Mouse (Mus musculus): ENCODE results near the gene Zfp663.

Gene Zfp663

DNA sequence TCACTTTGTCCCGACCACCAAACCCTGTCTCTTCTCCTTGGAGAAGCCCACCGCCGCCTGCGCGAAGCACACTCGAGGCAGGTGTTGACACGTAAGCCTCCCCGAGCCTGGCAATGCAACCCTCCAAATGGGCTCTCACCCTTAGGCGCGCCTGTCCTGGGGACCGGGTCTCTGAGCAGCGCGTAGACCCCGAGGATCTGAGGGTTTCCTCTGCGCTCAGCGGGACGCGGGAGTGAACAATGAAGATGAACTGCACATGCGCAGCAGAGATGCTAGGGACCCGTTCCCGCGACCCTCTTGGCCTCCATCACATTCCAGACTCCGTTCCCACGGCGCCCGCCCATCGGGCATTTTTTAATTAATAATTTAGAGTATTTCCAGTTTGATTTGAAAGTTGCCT is at the start of gene Zfp663:
Gene Zfp663 (minus strand): TSS at position 234 of the 400 bp plus-strand sequence.
- no peak for DNase-seq (ENCODE audit: low spot score)

DNA sequence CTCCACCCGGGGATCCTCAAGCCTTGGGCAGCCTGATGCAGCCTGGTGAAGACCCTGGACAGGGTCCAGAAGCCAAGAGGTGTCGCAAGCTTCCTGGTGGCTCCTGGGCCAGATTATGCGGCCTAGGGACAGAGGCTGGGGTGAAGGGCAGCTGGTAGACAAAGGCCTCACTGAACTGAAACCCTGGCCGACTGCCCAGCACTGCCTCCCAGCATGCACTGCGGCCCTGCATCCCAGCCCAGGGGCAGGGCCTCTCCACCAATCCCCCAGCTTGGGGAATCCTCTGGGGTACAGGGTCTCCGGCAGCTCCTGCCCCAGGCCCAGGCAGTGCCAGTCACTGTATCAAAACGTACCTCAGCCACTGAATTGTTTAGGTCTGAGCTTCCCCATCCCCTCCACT is 48.8 kb upstream of the Zfp663 start:
- peak; percentile 33 for DNase-seq (ENCODE audit: low spot score)

DNA sequence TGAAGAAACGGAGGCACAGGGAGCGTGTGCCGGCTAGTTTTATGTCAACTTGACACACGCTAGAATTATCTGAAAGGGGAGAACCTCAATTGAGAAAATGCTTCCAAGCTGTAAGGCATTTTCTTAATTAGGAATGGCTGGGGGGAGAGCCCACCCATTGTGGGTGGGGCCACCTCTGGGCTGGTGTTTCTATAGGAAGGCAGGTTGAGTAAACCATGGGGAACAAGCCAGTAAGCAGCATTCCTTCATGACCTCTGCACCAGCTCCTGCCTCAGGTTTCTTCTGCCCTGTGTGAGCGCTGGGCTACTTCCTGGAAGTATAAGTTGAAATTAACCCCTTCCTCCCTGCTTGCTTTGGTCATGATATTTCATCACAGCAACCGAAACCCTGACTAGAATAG is 47.3 kb upstream of the Zfp663 start:
- no peak for DNase-seq (ENCODE audit: low spot score)

DNA sequence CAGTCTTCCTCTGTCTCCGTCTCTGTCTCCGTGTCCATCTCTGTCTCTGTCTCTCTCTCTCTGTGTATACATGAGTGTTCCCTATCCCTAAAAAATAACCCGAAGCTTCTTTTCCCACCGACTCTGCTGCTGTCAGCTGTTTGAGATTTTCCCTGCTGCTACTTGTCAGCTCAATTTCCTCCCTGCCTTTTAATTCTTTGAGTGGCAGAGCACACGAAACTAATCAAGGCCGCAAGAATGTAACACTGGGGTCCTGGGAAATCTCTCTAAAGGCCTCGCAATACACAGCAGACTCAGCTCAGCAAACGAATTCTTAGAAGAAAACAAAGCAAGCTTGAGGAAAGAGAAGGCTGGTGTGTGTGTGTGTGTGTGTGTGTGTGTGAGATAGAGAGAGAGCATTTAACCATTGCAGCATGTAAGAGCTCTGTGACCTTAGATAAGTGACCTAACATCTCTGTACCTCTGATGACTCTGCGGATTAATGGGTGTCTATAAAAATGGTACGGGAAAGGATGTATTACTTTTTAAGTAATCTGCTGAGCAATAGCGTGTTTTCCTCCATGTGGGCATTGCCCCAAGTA is 46.7 kb upstream of the Zfp663 start:
- DNase-seq (ENCODE audit: low spot score) = no peak

DNA sequence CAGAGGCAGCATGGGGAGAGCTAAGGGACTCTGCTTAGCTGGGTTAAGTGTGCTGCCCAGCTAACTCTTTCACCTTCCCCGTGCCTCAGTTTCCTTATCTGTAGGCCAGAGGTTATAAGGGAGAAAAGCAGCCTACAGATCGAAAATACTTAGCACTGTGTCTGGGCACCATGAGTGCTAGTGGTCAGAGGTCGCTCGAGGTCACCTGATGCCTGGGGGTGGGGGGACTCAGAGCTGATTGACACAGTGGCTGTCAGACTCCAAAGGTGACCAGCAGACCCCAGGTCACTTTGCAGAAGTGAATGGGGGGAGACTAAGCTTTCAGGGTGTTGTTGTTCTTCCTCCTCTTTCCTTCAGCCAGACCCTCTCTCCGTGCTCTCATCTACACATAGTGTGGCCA is 45.8 kb upstream of the Zfp663 start:
- no peak for DNase-seq (ENCODE audit: low spot score)

DNA sequence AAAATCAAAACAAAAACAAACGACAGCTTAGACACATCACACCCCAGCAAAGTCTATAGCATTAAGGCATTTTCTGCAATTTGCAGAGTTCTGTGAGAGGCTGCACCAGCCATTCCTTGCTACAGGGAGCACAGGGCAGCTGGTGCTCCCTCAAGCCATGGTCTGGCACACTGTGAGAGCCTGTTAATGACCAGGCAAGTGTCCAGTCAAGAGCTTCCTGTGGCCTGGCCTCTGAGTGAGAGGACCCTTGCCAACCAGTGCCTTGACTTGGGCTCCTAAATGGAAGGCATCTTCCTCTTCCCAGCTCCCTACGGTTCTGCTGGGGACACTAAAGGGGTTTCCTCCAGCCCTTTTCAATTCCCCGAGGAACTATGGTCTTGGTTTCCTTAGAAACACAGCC is 45.4 kb upstream of the Zfp663 start:
- no peak for DNase-seq (ENCODE audit: low spot score)

DNA sequence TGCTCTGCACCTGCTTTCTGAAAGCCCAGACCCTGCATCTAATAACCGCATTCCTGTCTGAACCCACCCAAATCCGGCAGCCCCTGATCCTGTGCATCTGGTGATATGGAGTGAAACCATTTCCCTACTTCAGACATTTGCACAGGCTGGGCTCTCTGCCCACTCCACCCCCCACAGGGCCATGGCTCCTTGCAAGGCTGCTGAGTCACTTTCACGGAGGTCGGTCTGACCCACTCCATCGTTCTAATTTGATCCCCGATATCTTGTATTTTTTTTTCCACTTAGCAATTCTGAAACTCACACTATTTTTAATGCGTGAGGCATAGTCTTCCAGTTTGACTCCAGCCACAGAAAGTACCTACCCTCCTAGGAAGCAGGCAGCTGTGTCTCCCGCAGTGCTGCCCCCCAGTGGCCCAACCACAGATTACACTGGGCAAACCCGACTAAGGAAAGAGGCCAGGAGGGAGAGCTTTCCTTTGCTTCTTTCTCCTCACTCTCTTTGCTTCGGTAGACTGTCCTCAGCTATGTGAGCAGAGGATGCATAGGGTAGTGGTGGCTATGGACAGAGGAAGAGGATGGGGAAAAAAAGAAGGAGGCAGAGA is 39.3 kb upstream of the Zfp663 start:
- DNase-seq (ENCODE audit: low spot score) = peak; percentile 69

DNA sequence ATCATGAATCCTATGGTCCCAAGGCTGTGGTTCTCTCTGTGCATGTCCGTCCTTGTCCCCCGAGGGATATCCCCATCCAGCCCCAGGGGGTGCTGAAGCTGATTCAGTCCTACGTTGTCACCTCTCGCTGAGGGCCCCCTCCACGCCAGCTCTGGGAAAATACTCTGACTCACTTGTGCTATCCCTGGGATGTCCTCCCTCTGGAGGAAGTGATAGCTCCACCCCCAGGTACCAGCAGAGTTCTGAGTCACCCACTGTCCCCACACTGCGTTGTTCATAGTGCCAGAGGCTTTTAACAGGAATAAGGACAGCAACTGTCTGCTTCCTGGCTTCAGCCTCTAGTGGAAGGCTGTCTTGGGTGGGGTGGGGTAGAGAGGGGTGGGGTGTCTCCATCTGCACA is 36.8 kb upstream of the Zfp663 start:
- DNase-seq (ENCODE audit: low spot score) = no peak

DNA sequence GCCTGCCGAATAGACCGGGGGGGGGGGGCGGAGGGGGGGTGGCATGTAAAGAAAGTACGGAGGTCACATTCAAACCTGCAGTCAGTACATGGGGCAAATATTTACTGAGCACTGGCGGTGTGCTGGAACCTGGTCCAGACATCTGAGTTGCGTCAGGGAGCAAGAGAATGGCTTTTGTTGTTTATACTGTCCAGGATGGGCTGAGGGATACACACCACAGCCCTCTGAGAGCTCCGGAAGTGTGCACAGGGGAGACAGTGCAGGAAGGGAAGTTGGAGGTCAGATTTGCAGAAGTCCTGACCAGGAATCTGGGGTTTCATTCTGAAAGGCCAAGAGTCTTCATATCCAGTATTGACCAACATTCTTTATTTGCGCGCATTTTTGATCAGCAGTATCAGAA is 36.4 kb upstream of the Zfp663 start:
- DNase-seq (ENCODE audit: low spot score) = no peak

DNA sequence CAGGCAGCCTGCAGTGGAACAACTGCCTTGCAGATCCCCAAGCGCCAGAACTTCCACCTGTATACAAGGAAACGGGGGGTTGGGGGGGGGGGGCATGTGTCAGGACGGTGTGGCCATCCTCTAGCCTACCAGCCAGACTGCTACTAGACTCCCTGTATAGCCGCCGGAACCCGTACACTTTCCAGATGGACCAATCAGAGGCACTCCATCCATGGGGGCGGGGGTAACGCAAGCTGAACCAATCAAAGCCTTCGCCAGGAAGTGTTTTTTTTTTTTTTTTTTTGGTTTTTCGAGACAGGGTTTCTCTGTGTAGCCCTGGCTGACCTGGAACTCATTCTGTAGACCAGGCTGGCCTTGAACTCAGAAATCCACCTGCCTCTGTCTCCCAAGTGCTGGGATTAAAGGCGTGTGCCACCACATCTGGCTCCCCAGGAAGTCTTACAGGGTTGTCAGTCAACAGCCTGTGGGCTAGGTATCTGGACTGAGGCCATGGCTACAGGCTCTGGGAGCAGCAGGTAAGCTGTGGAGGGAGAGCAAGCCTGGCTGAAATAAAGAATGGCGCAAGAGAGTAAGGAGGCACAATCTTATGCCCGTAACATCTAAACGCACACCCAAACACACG is 29.7 kb upstream of the Zfp663 start:
- no peak for DNase-seq (ENCODE audit: low spot score)

DNA sequence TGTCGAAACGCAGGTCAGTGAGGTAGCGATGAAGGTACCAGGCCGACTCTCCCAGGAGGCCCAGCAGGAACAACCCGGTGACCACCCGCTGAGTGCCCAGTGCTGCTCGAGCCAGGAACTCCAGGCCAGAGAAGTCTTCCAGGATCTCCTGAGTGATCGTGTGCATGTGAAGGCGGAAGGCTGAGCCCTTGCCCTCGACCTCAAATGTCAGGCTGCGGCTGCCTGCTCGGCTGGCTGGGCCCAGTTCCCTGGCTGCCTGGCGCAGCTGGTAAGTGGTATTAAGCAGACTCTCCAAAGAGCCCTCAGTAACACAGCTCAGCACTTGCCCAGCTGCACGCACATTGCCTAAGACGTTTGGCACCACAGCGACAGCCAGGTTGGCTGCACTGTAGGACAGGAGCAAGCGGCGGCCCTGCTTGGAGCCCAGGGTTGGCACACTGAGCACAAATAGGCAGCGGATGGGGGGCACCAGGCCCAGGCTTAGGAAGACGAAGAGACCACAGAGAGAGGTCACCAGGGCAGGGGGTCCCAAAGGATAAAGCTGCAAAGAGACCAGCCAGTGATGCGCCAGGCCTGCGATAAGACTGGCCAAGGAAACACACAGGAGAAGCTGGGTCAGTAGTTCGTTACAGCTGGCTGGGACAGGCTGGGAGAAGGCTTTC is 29.1 kb upstream of the Zfp663 start:
- DNase-seq (ENCODE audit: low spot score) = no peak

DNA sequence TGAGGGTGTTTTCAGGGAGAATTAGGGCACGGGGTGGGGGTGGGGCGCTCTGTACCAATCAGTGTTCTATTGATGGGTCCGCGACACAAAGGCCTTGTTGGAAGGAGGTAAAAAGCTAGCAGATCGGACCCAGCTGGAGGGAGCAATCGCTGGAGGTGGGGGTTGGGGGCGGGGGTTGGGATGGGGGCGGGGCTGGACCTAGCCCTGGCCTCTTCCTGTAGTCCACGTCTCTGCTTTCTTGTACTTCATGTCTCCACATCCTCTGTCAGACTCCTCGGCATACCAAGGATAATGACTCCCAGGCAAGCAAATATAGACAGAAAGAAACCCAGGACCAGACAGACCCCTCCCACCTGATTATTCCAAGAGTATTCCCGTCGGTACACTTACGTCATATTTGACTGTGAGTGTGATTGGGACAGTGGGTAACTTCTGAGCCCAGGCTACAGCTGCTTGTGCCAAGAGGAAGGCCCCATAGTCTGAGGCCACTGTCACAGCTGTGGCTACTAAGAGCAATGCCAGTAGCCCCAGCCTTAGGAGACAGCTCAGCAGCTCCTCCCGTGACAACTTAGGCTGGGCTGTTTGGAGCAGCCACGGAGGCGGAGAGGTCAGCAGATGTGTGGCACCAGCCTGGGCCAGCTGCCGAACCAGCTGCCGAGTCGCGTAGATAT is 28.4 kb upstream of the Zfp663 start:
- DNase-seq (ENCODE audit: low spot score) = no peak

DNA sequence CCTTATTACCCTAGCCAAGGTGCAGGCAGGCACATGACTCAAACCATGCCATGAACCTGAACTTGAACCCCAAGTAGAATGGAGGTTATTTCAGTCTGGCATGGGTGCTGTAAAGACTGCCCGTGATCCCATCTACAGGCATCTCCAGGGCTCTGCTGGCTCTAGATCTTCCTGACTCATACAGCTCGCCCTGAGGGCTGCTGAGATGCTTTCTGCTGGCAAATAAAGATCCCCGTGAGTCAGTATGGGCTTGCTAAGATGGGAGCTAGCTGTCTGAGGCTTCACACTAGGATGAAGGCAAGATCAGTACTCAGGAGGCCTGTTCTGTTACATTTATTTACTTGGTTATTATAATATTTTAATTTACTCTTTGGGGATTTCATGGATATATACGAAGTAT is 23.6 kb upstream of the Zfp663 start:
- DNase-seq (ENCODE audit: low spot score) = no peak

DNA sequence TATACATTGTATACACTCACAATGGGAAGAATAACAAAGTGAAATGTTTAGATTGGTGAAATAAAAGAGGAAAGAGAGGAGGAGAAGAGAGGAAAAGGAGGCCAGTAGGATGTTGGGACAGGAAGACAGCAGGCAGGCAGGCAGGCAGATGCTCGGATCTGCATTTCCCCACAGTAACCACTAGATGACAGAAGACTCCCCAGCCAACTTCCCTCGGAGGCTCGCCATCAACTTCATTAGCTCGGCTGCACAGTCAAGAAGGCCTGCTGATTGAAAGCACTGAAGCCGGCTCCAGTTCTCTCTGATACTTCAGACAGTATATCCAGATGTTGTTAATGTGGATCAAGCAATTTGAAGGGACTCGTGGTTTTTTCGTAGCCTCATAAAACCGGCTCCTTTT is 23.0 kb upstream of the Zfp663 start:
- peak; percentile 37 for DNase-seq (ENCODE audit: low spot score)

DNA sequence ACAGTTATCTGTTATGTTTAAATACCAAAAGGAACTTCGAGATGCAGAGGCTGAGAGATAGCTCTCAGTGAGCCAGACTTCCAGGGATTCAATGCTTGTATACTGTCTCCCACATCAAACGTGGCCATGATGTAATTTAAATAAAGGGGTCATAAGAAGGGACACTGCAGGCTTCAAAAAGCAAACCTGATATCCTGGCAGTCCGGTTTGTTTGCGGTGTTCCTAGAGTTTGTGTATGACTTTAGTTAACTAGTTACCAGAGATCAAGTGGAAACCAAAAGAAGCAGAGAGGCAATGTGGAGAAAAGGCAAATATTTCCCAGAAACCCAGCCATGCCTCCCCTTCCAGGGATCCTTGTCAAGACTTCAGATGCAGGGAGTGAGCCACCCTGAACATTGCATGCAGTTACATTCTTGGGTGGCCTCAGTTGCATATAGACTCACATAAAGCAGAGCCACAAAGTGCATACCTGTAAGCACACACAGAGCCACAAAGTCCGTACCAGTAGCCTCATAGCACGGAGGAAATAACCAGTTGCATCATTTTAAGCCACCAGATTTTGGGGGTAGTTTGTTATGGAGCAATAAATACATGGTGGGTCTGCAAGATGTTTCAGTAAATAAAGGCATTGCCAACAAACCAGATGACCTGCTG is 20.9 kb upstream of the Zfp663 start:
- no peak for DNase-seq (ENCODE audit: low spot score)

DNA sequence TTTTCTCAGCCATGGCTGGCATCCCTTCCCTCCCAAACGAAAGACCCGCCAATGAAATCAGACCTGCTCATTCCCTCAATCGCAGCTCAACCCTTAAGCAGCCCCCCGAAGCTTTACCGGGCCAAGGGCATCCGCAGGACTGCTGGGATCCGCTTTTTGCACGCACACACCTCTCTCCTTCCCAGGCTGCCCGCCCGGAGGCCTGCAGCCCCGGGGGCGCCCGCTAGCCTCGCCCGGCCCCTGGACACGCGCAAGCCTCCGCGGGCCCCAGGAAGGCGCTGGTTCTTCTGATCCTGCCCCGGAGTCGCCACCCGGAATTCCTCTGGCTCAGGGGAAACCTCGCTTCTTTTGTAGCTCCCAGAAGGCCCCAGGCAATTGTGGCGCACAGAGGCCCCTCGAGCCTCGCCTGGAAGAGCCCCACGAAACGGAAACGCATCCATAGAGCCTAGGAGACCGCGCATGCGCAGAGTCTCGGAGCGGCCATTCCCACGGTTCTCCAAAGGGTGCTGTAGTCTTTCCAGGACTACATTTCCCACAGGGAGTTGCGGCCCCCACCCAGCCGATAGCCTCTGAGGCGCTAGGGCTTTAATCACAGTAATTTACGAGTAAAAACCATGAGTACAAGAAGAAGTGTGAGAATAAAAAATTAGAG is 19.4 kb upstream of the Zfp663 start, which contains the start of gene Zfp334:
Gene Zfp334 (minus strand): TSS at position 416 of the 652 bp plus-strand sequence.
- DNase-seq (ENCODE audit: low spot score) = peak; percentile 85

DNA sequence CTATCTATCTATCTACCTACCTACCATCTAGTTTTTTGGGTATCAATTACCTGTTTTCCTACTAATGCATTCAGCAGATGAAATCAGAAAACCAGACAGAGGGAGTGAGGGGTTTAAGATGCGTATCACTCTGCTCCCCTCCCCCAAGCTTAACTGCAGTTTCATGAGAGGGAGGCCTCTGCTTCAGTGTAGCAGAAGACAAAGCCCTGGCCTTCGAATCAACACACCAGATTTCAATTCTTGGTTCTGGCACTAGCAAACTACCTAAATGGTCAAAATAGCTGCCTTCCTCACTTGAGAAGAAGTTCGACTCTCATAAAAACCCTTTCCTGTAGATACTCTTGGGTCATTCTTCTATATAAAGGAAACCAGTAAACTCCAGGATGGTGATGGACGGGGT is 18.8 kb upstream of the Zfp663 start:
- no peak for DNase-seq (ENCODE audit: low spot score)

DNA sequence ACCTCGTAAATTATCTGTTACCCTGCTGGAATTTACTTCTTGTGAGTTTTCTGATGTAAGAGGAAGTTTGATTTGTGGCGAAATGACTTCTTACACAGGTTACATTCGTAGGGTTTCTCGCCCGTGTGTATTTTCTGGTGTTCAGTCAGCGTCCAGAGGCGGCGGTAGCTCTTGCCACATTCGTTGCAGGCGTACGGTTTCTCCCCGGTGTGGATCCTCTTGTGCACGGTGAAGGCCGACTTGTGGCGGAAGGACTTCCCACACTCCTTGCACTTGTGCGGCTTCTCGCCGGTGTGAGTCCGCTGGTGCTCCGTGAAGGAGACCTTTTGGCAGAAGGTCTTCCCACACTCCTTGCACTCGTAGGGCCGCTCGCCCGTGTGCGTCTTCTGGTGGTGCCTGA is 11.5 kb upstream of the Zfp663 start:
- no peak for DNase-seq (ENCODE audit: low spot score)

DNA sequence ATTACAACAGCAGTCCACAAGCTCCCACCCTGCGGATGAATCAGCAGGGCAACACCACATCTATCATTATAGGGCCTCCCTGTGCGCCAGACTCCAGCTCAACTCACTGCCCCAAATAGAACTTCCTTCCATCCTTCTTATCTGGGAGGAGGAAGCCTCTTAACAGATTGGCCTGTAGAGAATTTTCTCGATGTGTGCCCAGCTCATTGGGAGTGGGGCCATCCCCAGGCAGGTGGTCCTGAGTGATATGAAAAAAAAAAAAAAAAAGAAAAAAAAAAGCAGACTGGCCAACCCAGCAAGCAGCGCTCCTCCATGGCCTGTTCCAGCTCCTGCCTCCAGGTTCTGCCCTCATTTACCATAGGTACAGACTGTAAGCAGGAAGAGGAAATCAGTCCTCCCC is 7.5 kb upstream of the Zfp663 start:
- no peak for DNase-seq (ENCODE audit: low spot score)

DNA sequence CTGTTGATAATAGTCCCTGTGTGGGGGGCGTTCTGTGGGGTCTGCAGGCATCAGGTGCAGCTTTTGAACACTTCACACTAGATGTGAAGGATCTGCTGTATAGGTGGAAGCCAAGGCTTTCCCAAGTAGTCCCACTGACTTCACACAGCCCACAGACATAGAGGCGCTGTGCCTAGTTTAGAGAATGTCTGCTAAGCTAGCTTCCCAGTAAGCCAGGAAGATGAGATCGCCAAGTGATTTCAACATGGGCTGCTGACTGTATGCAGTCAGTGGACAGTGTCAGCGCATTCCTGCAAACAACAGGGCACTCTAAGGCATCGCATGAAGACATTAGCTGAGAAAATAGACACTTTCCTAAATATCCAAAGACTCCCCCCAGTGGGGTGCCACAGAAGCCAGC is 6.9 kb upstream of the Zfp663 start:
- no peak for DNase-seq (ENCODE audit: low spot score)

DNA sequence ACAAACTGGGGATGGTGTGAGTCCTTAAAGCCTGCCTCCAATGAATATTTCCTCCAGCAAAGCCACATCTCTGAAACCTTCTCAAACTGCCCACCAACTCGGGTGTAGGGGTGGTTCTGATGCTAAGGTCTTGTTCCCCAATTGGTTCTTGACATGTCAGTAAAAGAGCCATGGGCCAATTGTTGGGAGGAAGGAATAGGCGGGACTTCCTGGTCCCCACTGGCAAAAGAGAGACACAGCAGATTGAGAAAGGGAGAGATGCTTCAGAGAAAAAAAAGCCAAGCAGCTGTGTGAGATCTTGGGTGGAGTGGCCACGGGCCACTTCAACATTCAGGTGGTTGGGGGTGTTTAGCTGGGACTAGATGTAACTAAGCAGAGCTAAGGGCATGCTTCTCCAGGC is 2.5 kb upstream of the Zfp663 start:
- no peak for DNase-seq (ENCODE audit: low spot score)

DNA sequence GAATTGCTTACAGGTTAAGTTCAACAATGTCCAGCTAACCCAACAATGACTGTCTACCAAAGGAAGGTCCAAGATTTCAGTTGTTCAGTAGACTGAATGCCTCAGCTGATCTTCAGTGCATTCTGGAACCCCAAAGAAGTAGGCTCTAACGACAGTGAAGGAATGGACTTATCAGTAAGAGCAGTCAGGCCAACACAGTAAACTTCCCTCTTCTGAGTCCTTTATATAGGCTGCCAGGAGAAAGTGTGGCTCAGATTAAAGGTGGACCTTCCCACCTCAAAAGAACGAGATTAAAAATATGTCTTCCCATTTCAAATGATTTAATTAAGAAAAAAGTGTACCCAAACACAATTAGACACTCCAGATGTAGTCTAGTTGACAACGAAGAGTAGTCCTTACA is 1.8 kb upstream of the Zfp663 start:
- no peak for DNase-seq (ENCODE audit: low spot score)

Measured in ovary, postnatal 14 days (tissue).